Mouse (Mus musculus): ENCODE measurements around the gene Cdhr2.

DNA sequence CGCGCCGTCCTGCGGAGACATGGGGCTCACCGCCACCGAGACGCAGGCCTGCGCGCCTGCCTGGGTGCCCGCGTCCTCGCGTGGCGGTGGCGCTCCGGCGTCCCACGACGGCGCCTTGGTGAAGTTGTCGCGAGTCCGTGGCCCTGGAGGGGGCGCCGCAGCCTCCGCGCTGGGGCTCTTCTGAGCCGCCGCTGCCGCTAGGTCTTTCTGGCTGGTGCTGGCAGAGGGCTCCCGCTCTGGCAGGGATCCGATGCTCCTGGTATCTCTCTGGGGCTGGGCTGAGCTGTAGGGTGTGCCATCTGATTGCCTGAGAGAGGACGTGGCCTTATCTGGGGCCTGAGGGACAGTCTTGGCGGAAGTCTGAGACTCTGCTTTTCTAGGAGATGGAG is 36.9 kb downstream of the Cdhr2 start:
- TF ChIP-seq CTCF (IDR thresholded peaks at IDR 0.05) (no peak), EP300 (IDR thresholded peaks at IDR 0.05) (no peak)

Data from lung, postnatal 0 days (tissue).